Mouse (Mus musculus) embryo, embryonic 11.5 days (tissue): Measurements from ENCODE around the gene Mvb12b.

Experiments used
- DNase-seq: peaks from one replicate; pipeline ENCODE4 v3.0.0-alpha.2; 2012; ENCODE audit warnings: low read depth, low spot score

The Mvb12b gene

GRCm38 (mm10) chr2:33698898-33699297, 188.8 kb downstream of the Mvb12b start:
- DNase-seq = no peak

- no peak for DNase-seq
Observed at GRCm38 (mm10) chr2:33696428-33696827, 191.3 kb downstream of the Mvb12b start.

GRCm38 (mm10) chr2:33693931-33694330, 193.8 kb downstream of the Mvb12b start:
- no peak for DNase-seq

GRCm38 (mm10) chr2:33689880-33690462, 197.8 kb downstream of the Mvb12b start:
- DNase-seq = no peak

GRCm38 (mm10) chr2:33689155-33689879, 198.4 kb downstream of the Mvb12b start:
- DNase-seq = no peak

- no peak for DNase-seq
Observed at GRCm38 (mm10) chr2:33683594-33683993, 204.2 kb downstream of the Mvb12b start.

- no peak for DNase-seq
Observed at GRCm38 (mm10) chr2:33683095-33683494, 204.7 kb downstream of the Mvb12b start.

- no peak for DNase-seq
Observed at GRCm38 (mm10) chr2:33682219-33682618, 205.5 kb downstream of the Mvb12b start.
